ENCODE assay signal across 8 mouse cellular contexts in the genomic region with DNA sequence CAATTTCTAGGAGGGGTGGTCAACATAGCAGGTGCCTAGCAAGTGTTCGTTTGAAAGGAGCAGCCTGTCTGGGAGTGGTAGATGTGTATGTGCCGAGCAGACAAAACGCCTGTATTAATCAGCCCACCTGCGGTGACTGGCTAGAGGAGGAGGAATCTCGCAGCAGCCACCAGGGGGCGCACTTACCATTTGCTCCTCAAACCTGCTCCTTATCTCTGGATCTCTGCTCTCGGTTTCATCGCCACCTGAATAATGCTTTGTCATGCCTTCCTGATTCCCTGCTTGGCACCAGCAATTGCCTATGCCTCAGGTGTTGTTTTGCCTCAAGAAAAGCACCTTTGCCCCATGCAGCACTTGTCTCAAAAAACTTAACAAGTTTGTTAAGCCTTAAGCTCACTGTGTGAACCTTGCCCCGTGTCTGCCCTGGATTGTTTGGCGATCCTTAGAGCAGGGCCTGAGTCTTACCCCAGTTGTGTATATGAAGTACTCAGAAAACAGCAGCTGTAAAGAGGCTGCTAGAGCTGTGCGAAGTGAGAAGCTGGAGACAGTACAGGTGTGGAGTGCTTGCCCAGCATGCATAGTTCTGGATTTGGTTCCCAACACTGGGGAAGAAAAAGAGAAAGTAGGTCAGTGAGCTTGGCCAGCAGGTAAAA. TPM values are rescaled to one million over a fixed set of nuclear protein-coding genes. Genes with fewer than 3 reads are reported as not detected.
DNase-seq lines count a peak whose midpoint lies in the region; ATAC-seq and TF ChIP-seq lines count a peak whose summit lies in the region.

No protein-coding gene starts in this region.

- ATAC-seq in heart, embryonic 16.5 days (replicated peaks; ENCODE audit: extremely low read depth, insufficient read depth, low FRiP score), result peak; percentile 71; the same call in 1 of the 2 replicates
- ATAC-seq in liver, embryonic 16.5 days (ENCODE audit: low read depth), result peak; percentile 74
- peak; percentile 65; the same call in 1 of the 2 replicates for ATAC-seq in neural tube, embryonic 12.5 days (ENCODE audit: low FRiP score, low read depth)

- peak; percentile 79 for DNase-seq in c-Kit-positive CD71-negative TER-119-negative erythroid progenitor cells, embryonic 14.5 days (ENCODE audit: low read depth)
- peak; percentile 52 for DNase-seq in fibroblast of lung, adult 2 months (ENCODE audit: low read depth)
- DNase-seq in kidney, postnatal 14 days, result peak; percentile 89
- peak; percentile 50 for DNase-seq in telencephalon, adult 2 months (ENCODE audit: low read depth, low spot score)

- H3K27me3 ChIP-seq in E14TG2a.4 (ENCODE audit: insufficient read depth, low read length), result peaks cover 8% of the 10 kb centered on the region
- peaks cover 12% of the 10 kb centered on the region for H3K27me3 ChIP-seq in heart, embryonic 16.5 days (ENCODE audit: control insufficient read depth, insufficient read depth, low read length)
- H3K27me3 ChIP-seq in liver, embryonic 16.5 days (ENCODE audit: control insufficient read depth, insufficient read depth, low read depth, low read length), result peaks cover 2% of the 10 kb centered on the region; the same call in 1 of the 2 replicates
- H3K27me3 ChIP-seq in neural tube, embryonic 12.5 days (replicated peaks), result 0 out of 2 replicates have a peak, but pooled peaks cover 4% of the 10 kb centered on the region

- peak overlapping the region; percentile 37 for H3K4me3 ChIP-seq in E14TG2a.4 (replicated peaks; ENCODE audit: low read length)
- peak overlapping the region; percentile 24; the same call in 1 of the 2 replicates for H3K4me3 ChIP-seq in heart, embryonic 16.5 days (ENCODE audit: low read length)
- 0 out of 2 replicates have a peak overlapping the region, but pooled peaks have one; percentile 19 for H3K4me3 ChIP-seq in liver, embryonic 16.5 days (ENCODE audit: low read depth, low read length)
- no peak overlapping the region for H3K4me3 ChIP-seq in neural tube, embryonic 12.5 days

- H3K9ac ChIP-seq in heart, embryonic 16.5 days (ENCODE audit: low read length), result no peak overlapping the region
- no peak overlapping the region for H3K9ac ChIP-seq in liver, embryonic 16.5 days (ENCODE audit: low read depth, low read length)
- H3K9ac ChIP-seq in neural tube, embryonic 12.5 days, result no peak overlapping the region

- peak; percentile 74 for TF ChIP-seq CTCF in E14TG2a.4 (conservative IDR thresholded peaks at IDR 0.05; ENCODE audit: low read length)

- H3K4me2 ChIP-seq in heart, embryonic 16.5 days (ENCODE audit: low read depth, low read length), result peak overlapping the region; percentile 61
- peak overlapping the region; percentile 51 for H3K4me2 ChIP-seq in liver, embryonic 16.5 days (ENCODE audit: low read depth, low read length)
- peak overlapping the region; percentile 36; the same call in 1 of the 2 replicates for H3K4me2 ChIP-seq in neural tube, embryonic 12.5 days (replicated peaks)

- H3K36me3 ChIP-seq in E14TG2a.4 (ENCODE audit: insufficient read depth, low read length), result peaks cover 38% of the 10 kb centered on the region
- H3K36me3 ChIP-seq in heart, embryonic 16.5 days (ENCODE audit: control insufficient read depth, insufficient read depth), result no peaks in the 10 kb centered on the region
- H3K36me3 ChIP-seq in liver, embryonic 16.5 days (ENCODE audit: control insufficient read depth, insufficient read depth), result no peaks in the 10 kb centered on the region
- H3K36me3 ChIP-seq in neural tube, embryonic 12.5 days, result no peaks in the 10 kb centered on the region

- H3K27ac ChIP-seq in heart, embryonic 16.5 days (ENCODE audit: low read length), result no peak overlapping the region
- H3K27ac ChIP-seq in liver, embryonic 16.5 days (ENCODE audit: low read length), result no peak overlapping the region
- no peak overlapping the region for H3K27ac ChIP-seq in neural tube, embryonic 12.5 days

- H3K4me1 ChIP-seq in E14TG2a.4 (replicated peaks; ENCODE audit: low read depth, low read length), result peaks cover 55% of the 10 kb centered on the region
- H3K4me1 ChIP-seq in heart, embryonic 16.5 days (ENCODE audit: control insufficient read depth, insufficient read depth, low read length), result peaks cover 4% of the 10 kb centered on the region
- H3K4me1 ChIP-seq in liver, embryonic 16.5 days (ENCODE audit: control insufficient read depth, low read depth, low read length), result peaks cover 4% of the 10 kb centered on the region
- no peaks in the 10 kb centered on the region for H3K4me1 ChIP-seq in neural tube, embryonic 12.5 days

- 12% methylated on average over 11 of the region's 11 CpGs for WGBS in heart, embryonic 16.5 days
- WGBS in liver, embryonic 16.5 days (ENCODE audit: insufficient replicate concordance), result 13% methylated on average over 11 of the region's 11 CpGs
- 16% methylated on average over 11 of the region's 11 CpGs for WGBS in neural tube, embryonic 12.5 days

- H3K9me3 ChIP-seq in E14TG2a.4 (ENCODE audit: low read length), result no peaks in the 10 kb centered on the region
- H3K9me3 ChIP-seq in heart, embryonic 16.5 days (replicated peaks; ENCODE audit: control insufficient read depth, low read length), result no peaks in the 10 kb centered on the region
- H3K9me3 ChIP-seq in liver, embryonic 16.5 days (replicated peaks; ENCODE audit: control insufficient read depth, low read length), result no peaks in the 10 kb centered on the region
- no peaks in the 10 kb centered on the region for H3K9me3 ChIP-seq in neural tube, embryonic 12.5 days

RNA-seq across cellular contexts. Expression of a gene that starts 13.8 kb away (rescaled TPM):
- 3.7 and 5.1 TPM in 2 replicates for polyA plus RNA-seq in heart, embryonic 16.5 days (2015; fragmentation: Nextera tagmentation; extraction: Ambion mirVana)
- 0.29 and 1.1 TPM in 2 replicates for polyA plus RNA-seq in liver, embryonic 16.5 days (2015; fragmentation: Nextera tagmentation; extraction: Ambion mirVana)
- 1.2 and 1.7 TPM in 2 replicates for polyA plus RNA-seq in neural tube, embryonic 12.5 days (2016; fragmentation: Nextera tagmentation; extraction: Ambion mirVana)

RNA-seq across cellular contexts. Expression of a gene that starts 20.1 kb away (rescaled TPM):
- polyA plus RNA-seq in heart, embryonic 16.5 days (2015; fragmentation: Nextera tagmentation; extraction: Ambion mirVana), result 1.0 and 1.3 TPM in 2 replicates
- polyA plus RNA-seq in liver, embryonic 16.5 days (2015; fragmentation: Nextera tagmentation; extraction: Ambion mirVana), result 0.20 TPM in 1 of 2 replicates, not detected in the other
- polyA plus RNA-seq in neural tube, embryonic 12.5 days (2016; fragmentation: Nextera tagmentation; extraction: Ambion mirVana), result 8.4 and 9.3 TPM in 2 replicates

RNA-seq across cellular contexts. Expression of a gene that starts 21.2 kb away (rescaled TPM):
- polyA plus RNA-seq in heart, embryonic 16.5 days (2015; fragmentation: Nextera tagmentation; extraction: Ambion mirVana), result 0.18 and 0.26 TPM in 2 replicates
- polyA plus RNA-seq in liver, embryonic 16.5 days (2015; fragmentation: Nextera tagmentation; extraction: Ambion mirVana), result not detected in 2 replicates
- not detected in 2 replicates for polyA plus RNA-seq in neural tube, embryonic 12.5 days (2016; fragmentation: Nextera tagmentation; extraction: Ambion mirVana)

RNA-seq across cellular contexts. Expression of a gene that starts 37.6 kb away (rescaled TPM):
- polyA plus RNA-seq in heart, embryonic 16.5 days (2015; fragmentation: Nextera tagmentation; extraction: Ambion mirVana), result 13.3 and 13.6 TPM in 2 replicates
- polyA plus RNA-seq in liver, embryonic 16.5 days (2015; fragmentation: Nextera tagmentation; extraction: Ambion mirVana), result 5.5 and 6.3 TPM in 2 replicates
- 26.6 TPM in 2 replicates for polyA plus RNA-seq in neural tube, embryonic 12.5 days (2016; fragmentation: Nextera tagmentation; extraction: Ambion mirVana)

RNA-seq across cellular contexts. Expression of a gene that starts 42.4 kb away (rescaled TPM):
- polyA plus RNA-seq in heart, embryonic 16.5 days (2015; fragmentation: Nextera tagmentation; extraction: Ambion mirVana), result 10.5 and 11.2 TPM in 2 replicates
- polyA plus RNA-seq in liver, embryonic 16.5 days (2015; fragmentation: Nextera tagmentation; extraction: Ambion mirVana), result 5.9 and 6.6 TPM in 2 replicates
- 24.9 and 27.2 TPM in 2 replicates for polyA plus RNA-seq in neural tube, embryonic 12.5 days (2016; fragmentation: Nextera tagmentation; extraction: Ambion mirVana)
